Mouse (Mus musculus) CH12.LX (cell line): ENCODE measurements at regions not wholly inside any gene's neighbourhood (a gene's known extent, or its start where the extent isn't known, plus 50 kb on each side); places are given as distances from the start of the nearest gene placed in this dataset.

Experiments used
- DNase-seq: peaks from one replicate; pipeline ENCODE4 v3.0.0-alpha.2; 2013; ENCODE audit errors: extremely low read depth
- H3K27ac ChIP-seq: 2 replicates; pipeline ENCODE4 v1.5.1; 2012; ENCODE audit warnings: low read depth, mild to moderate bottlenecking, control low read depth, moderate library complexity; ENCODE audit not compliant: insufficient read depth
- H3K27me3 ChIP-seq: replicated peaks from 2 replicates; pipeline ENCODE3; 2012; ENCODE audit warnings: inconsistent platforms
- H3K36me3 ChIP-seq, 2 experiments: replicated peaks in 1 of 2; 2 replicates each; pipeline versions ENCODE3 to v1.6.1; 2012; ENCODE audit warnings: inconsistent platforms in 1 of 2, low read length in 1 of 2, mild to moderate bottlenecking in 1 of 2, mixed read lengths in 1 of 2, moderate library complexity in 1 of 2; ENCODE audit not compliant: control insufficient read depth in 1 of 2, insufficient read depth in 1 of 2
- H3K4me1 ChIP-seq, 2 experiments: 2 replicates each; pipeline ENCODE4 v1.6.1; 2012; ENCODE audit warnings: inconsistent platforms in 1 of 2, moderate library complexity in 1 of 2; ENCODE audit not compliant: insufficient read depth in 2 of 2, control insufficient read depth in 1 of 2
- H3K4me2 ChIP-seq: 2 replicates; pipeline ENCODE4 v1.6.1; 2012; ENCODE audit warnings: low read depth, mild to moderate bottlenecking, control low read depth; ENCODE audit not compliant: poor library complexity, insufficient read depth, severe bottlenecking
- H3K4me3 ChIP-seq, 3 experiments: fragments of 150-350 bp in 1 of 3; sonication (generic) in 1 of 3; replicated peaks in 1 of 3; 2 replicates each; pipeline versions ENCODE3 to v1.5.1; 2011 to 2012; ENCODE audit warnings: low read depth in 2 of 3, low read length in 2 of 3, mild to moderate bottlenecking in 2 of 3, moderate library complexity in 2 of 3, control low read depth in 1 of 3, improper control_type of control experiment in 1 of 3, inconsistent platforms in 1 of 3, mixed read lengths in 1 of 3; ENCODE audit not compliant: poor library complexity in 1 of 3
- H3K79me2 ChIP-seq: replicated peaks from 2 replicates; pipeline ENCODE4 v1.6.1; 2012; ENCODE audit warnings: mild to moderate bottlenecking, moderate library complexity; ENCODE audit not compliant: control insufficient read depth, poor library complexity, insufficient read depth, severe bottlenecking; ENCODE audit errors: extremely low read depth
- H3K9ac ChIP-seq: 2 replicates; pipeline ENCODE4 v1.6.1; 2012; ENCODE audit warnings: low read depth, mild to moderate bottlenecking, control low read depth, moderate library complexity; ENCODE audit not compliant: insufficient read depth
- H3K9me3 ChIP-seq: replicated peaks from 2 replicates; pipeline ENCODE3; 2012; ENCODE audit warnings: low read length, inconsistent platforms, mixed read lengths
- BHLHE40 ChIP-seq: IDR thresholded peaks from 2 replicates; pipeline ENCODE4 v1.6.1; 2011; ENCODE audit warnings: mild to moderate bottlenecking, low read depth, low read length, improper control_type of control experiment
- CHD1 ChIP-seq: IDR thresholded peaks from 2 replicates; pipeline ENCODE4 v1.6.1; 2012; ENCODE audit warnings: low read depth, low read length, improper control_type of control experiment, inconsistent platforms
- CHD2 ChIP-seq: IDR thresholded peaks from 2 replicates; pipeline ENCODE4 v1.6.1; 2011; ENCODE audit warnings: low read length, improper control_type of control experiment
- CTCF ChIP-seq, 2 experiments: IDR thresholded peaks in 1 of 2; conservative IDR thresholded peaks in 1 of 2; 2 replicates each; pipeline ENCODE4 v1.5.1; 2011 to 2012; ENCODE audit warnings: low read depth in 2 of 2, low read length in 2 of 2, improper control_type of control experiment in 1 of 2, inconsistent platforms in 1 of 2, mild to moderate bottlenecking in 1 of 2, moderate library complexity in 1 of 2
- ELF1 ChIP-seq: IDR thresholded peaks from 2 replicates; pipeline ENCODE4 v1.6.1; 2014; ENCODE audit warnings: low read depth, mild to moderate bottlenecking, inconsistent platforms, low read length, improper control_type of control experiment
- GABPA ChIP-seq: IDR thresholded peaks from 2 replicates; pipeline ENCODE4 v1.6.1; 2012; ENCODE audit warnings: low read depth, low read length, improper control_type of control experiment, inconsistent platforms; ENCODE audit not compliant: insufficient replicate concordance
- IRF4 ChIP-seq: IDR thresholded peaks from 2 replicates; pipeline ENCODE4 v1.6.1; 2014; ENCODE audit warnings: low read depth, mild to moderate bottlenecking, inconsistent platforms, low read length, improper control_type of control experiment
- JUN ChIP-seq: IDR thresholded peaks from 2 replicates; pipeline ENCODE4 v1.6.1; 2011; ENCODE audit warnings: low read depth, mild to moderate bottlenecking, low read length, improper control_type of control experiment, moderate library complexity; ENCODE audit not compliant: insufficient read depth
- JUND ChIP-seq: conservative IDR thresholded peaks from 2 replicates; pipeline ENCODE4 v1.6.1; 2011; ENCODE audit warnings: low read depth, low read length, improper control_type of control experiment
- MAFK ChIP-seq: IDR thresholded peaks from 2 replicates; pipeline ENCODE4 v1.6.1; 2011; ENCODE audit warnings: low read length, improper control_type of control experiment; ENCODE audit not compliant: insufficient replicate concordance
- MAX ChIP-seq: IDR thresholded peaks from 2 replicates; pipeline ENCODE4 v1.6.1; 2011; ENCODE audit warnings: low read length, improper control_type of control experiment
- MAZ ChIP-seq: IDR thresholded peaks from 2 replicates; pipeline ENCODE4 v1.6.1; 2012; ENCODE audit warnings: low read depth, mild to moderate bottlenecking, inconsistent platforms, low read length, improper control_type of control experiment, moderate library complexity
- MYC ChIP-seq: IDR thresholded peaks from 2 replicates; pipeline ENCODE4 v1.6.1; 2011; ENCODE audit warnings: low read depth, mild to moderate bottlenecking, improper control_type of control experiment, low read length
- NRF1 ChIP-seq: IDR thresholded peaks from 2 replicates; pipeline ENCODE4 v1.6.1; 2014; ENCODE audit warnings: low read depth, mild to moderate bottlenecking, inconsistent platforms, low read length, improper control_type of control experiment, moderate library complexity
- PAX5 ChIP-seq: IDR thresholded peaks from 2 replicates; pipeline ENCODE4 v1.6.1; 2012; ENCODE audit warnings: low read length, inconsistent platforms, mixed read lengths
- POLR2A ChIP-seq: IDR thresholded peaks from 2 replicates; pipeline ENCODE4 v1.6.1; 2011; ENCODE audit warnings: low read depth, mild to moderate bottlenecking, improper control_type of control experiment, low read length
- POLR2AphosphoS2 ChIP-seq: IDR thresholded peaks from 2 replicates; pipeline ENCODE4 v1.6.1; 2011; ENCODE audit warnings: low read depth, low read length, improper control_type of control experiment
- RAD21 ChIP-seq: IDR thresholded peaks from 2 replicates; pipeline ENCODE4 v1.6.1; 2011; ENCODE audit warnings: low read depth, mild to moderate bottlenecking, low read length, improper control_type of control experiment, moderate library complexity
- SIN3A ChIP-seq: IDR thresholded peaks from 2 replicates; pipeline ENCODE4 v1.6.1; 2012; ENCODE audit warnings: low read length, improper control_type of control experiment, inconsistent platforms
- SMC3 ChIP-seq: IDR thresholded peaks from 2 replicates; pipeline ENCODE4 v1.6.1; 2011; ENCODE audit warnings: low read depth, low read length, improper control_type of control experiment
- UBTF ChIP-seq: IDR thresholded peaks from 2 replicates; pipeline ENCODE4 v1.6.1; 2012; ENCODE audit warnings: low read depth, mild to moderate bottlenecking, inconsistent platforms, low read length, improper control_type of control experiment, moderate library complexity
- USF2 ChIP-seq: conservative IDR thresholded peaks from 2 replicates; pipeline ENCODE4 v1.6.1; 2011; ENCODE audit warnings: low read depth, low read length, improper control_type of control experiment
- ZC3H11A ChIP-seq: IDR thresholded peaks from 2 replicates; pipeline ENCODE4 v1.6.1; 2012; ENCODE audit warnings: low read depth, mild to moderate bottlenecking, inconsistent platforms, low read length, improper control_type of control experiment
- ZKSCAN1 ChIP-seq: IDR thresholded peaks from 2 replicates; pipeline ENCODE4 v1.6.1; 2012; ENCODE audit warnings: low read depth, inconsistent platforms, low read length, improper control_type of control experiment, borderline replicate concordance
- ZNF384 ChIP-seq: IDR thresholded peaks from 2 replicates; pipeline ENCODE4 v1.6.1; 2012; ENCODE audit warnings: low read depth, low read length, improper control_type of control experiment, inconsistent platforms
- dilution Hi-C: fragments of 300-500 bp; cut with MboI; formaldehyde crosslinking; loops from 2 replicates; pipeline ENCODE4 v1.14.3; 2020; ENCODE audit warnings: low sequenced_read_pairs; ENCODE audit not compliant: extremely low pct_unique_long_range_greater_than_20kb, extremely low pct_ligation_motif_present
- in situ Hi-C: fragments of 300-500 bp; cut with MboI; formaldehyde crosslinking; loops from 3 replicates; pipeline ENCODE4 v1.14.3; 2019; ENCODE audit warnings: low sequenced_read_pairs, low pct_ligation_motif_present, low pct_unique_long_range_greater_than_20kb, mixed read lengths

DNA sequence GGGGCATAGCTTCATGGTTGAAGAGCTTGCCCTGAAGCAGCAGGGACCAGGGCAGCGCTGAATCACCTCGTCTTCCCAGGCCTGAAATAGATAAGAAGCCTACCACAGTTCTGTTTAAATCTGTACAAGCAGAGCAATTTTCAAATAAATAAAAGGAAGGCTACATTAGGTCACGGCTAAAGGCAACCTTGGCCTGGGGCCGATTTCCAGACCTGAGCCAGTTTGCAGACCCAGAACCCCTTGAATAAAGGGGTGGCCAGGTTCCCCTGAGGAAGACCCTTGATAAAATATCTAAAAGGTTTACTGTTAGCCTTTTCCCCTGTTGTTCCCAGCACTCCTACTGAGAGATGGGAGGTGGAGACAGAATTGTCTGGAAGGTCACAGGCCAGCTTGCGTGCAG is 160.9 kb downstream of the Fndc1 start:
- TF ChIP-seq ZNF384 (no peak), BHLHE40 (no peak), GABPA (no peak), NRF1 (no peak), POLR2A (no peak), ELF1 (no peak), RAD21 (no peak), PAX5 (no peak), CTCF (conservative IDR thresholded peaks at IDR 0.05 in 1 of 2, IDR thresholded peaks at IDR 0.05 in 1 of 2; ENCODE audit: low read depth in 2 of 2, low read length in 2 of 2) (no peak), JUND (no peak), IRF4 (no peak), ZKSCAN1 (no peak)
- in situ Hi-C loops = no loop called here
- H3K9me3 ChIP-seq = no peaks in the 10 kb centered on the region

DNA sequence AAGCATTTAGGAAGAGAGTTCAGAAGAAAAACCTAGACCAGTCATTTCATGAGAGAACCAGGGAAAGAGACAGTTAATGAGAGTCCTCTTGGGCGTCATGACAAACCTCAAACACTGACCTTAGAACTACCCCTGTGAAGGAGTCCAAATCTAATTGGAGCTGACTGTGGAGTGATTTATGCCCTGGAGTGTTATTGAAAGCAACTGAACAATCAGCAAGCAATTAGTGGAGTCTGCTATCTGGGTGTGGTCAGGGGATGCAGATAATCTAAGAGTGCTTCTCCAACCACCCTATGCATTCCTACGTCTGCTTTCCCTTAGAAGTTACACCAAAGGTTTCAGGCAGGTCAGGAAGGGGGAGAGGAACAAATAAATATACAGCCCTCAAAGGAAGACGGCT is 161.4 kb downstream of the Fndc1 start:
- no peaks in the 10 kb centered on the region for H3K27me3 ChIP-seq
- no peaks in the 10 kb centered on the region for H3K4me1 ChIP-seq
- DNase-seq = no peak
- H3K79me2 ChIP-seq = no peaks in the 10 kb centered on the region
- dilution Hi-C loops = no loop called here
- H3K27ac ChIP-seq = no peak overlapping the region
- no peaks in the 10 kb centered on the region for H3K9me3 ChIP-seq
- TF ChIP-seq MYC (no peak), MAZ (no peak), POLR2A (no peak), PAX5 (no peak), UBTF (no peak), ELF1 (no peak), ZC3H11A (no peak), MAFK (no peak), SIN3A (no peak), MAX (no peak), CHD2 (no peak), POLR2AphosphoS2 (no peak), IRF4 (no peak), CHD1 (no peak), USF2 (no peak), SMC3 (no peak), JUN (no peak)
- H3K9ac ChIP-seq = no peak overlapping the region
- no peak overlapping the region for H3K4me2 ChIP-seq
- H3K4me3 ChIP-seq = no peak overlapping the region
- in situ Hi-C loops = no loop called here
- H3K36me3 ChIP-seq = no peaks in the 10 kb centered on the region

More for the DNA sequence above, 160.9 kb downstream of the Fndc1 start:
- no peak overlapping the region for H3K27ac ChIP-seq
- H3K27me3 ChIP-seq = no peaks in the 10 kb centered on the region
- no peak overlapping the region for H3K9ac ChIP-seq
- H3K36me3 ChIP-seq = no peaks in the 10 kb centered on the region
- H3K79me2 ChIP-seq = no peaks in the 10 kb centered on the region
- no peak overlapping the region for H3K4me2 ChIP-seq
- no peak for DNase-seq
- no peaks in the 10 kb centered on the region for H3K4me1 ChIP-seq
- dilution Hi-C loops = no loop called here
- no peak overlapping the region for H3K4me3 ChIP-seq
